Mouse (Mus musculus) hindbrain, embryonic 11.5 days (tissue): ENCODE data around the gene Padi2. TPM values are rescaled to one million over a fixed set of nuclear protein-coding genes. Genes with fewer than 3 reads are reported as not detected.

Source experiments
- ATAC-seq: fragments of 200-750 bp; cut with Nextera tagmentation; 2 replicates; pipeline ENCODE4 v1.8.0; 2017; ENCODE audit warnings: mild to moderate bottlenecking, moderate TSS enrichment, moderate library complexity; ENCODE audit not compliant: low FRiP score
- DNase-seq: peaks from one replicate; pipeline ENCODE4 v3.0.0-alpha.2; 2015; ENCODE audit warnings: low spot score
- H3K27ac ChIP-seq: fragments of 300-500 bp; sonication (generic); 2 replicates; pipeline ENCODE4 v1.5.1; 2014; ENCODE audit warnings: mild to moderate bottlenecking, low read depth, low read length
- H3K27me3 ChIP-seq: fragments of 300-500 bp; sonication (generic); 2 replicates; pipeline ENCODE4 v1.6.1; 2014; ENCODE audit warnings: mild to moderate bottlenecking, low read length, moderate library complexity, mixed read lengths; ENCODE audit not compliant: control insufficient read depth, insufficient read depth
- H3K36me3 ChIP-seq: fragments of 300-500 bp; sonication (generic); 2 replicates; pipeline ENCODE4 v1.6.1; 2014; ENCODE audit warnings: mild to moderate bottlenecking, low read length, moderate library complexity, mixed read lengths; ENCODE audit not compliant: control insufficient read depth, insufficient read depth
- H3K4me1 ChIP-seq: fragments of 300-500 bp; sonication (generic); replicated peaks from 2 replicates; pipeline ENCODE4 v1.6.1; 2014; ENCODE audit warnings: low read length, mixed read lengths; ENCODE audit not compliant: control insufficient read depth, insufficient read depth
- H3K4me2 ChIP-seq: fragments of 300-500 bp; sonication (generic); replicated peaks from 2 replicates; pipeline ENCODE4 v1.6.1; 2014; ENCODE audit warnings: mild to moderate bottlenecking, low read depth, low read length
- H3K4me3 ChIP-seq: fragments of 300-500 bp; sonication (generic); 2 replicates; pipeline ENCODE4 v1.5.1; 2014; ENCODE audit warnings: low read depth, low read length
- H3K9ac ChIP-seq: fragments of 300-500 bp; sonication (generic); 2 replicates; pipeline ENCODE4 v1.6.1; 2014; ENCODE audit warnings: low read depth, low read length
- H3K9me3 ChIP-seq: fragments of 300-500 bp; sonication (generic); 2 replicates; pipeline ENCODE4 v1.6.1; 2016; ENCODE audit warnings: low read length; ENCODE audit not compliant: control insufficient read depth
- WGBS: fragments of 180-500 bp; shearing (Covaris S2); extraction: QIAGEN DNeasy Blood & Tissue Kit; methylation state at CpG from one replicate; pipeline ENCODE4 v1.1.7; 2014; 5-methylcytosine and 5-hydroxymethylcytosine counted together
- polyA plus RNA-seq: library from polyadenylated mRNA; unstranded; fragments of >200 nt; fragmentation: Nextera tagmentation; extraction: Ambion mirVana; gene quantifications from 2 replicates; pipeline ENCODE4 v1.2.1, GENCODE M21; 2014

Gene Padi2
- polyA plus RNA-seq, 1 experiment from 2014 or later, result 1.2 TPM

GRCm38 (mm10) chr4:140945571-140945970 lies 39.4 kb downstream of the Padi2 start:
- no peaks in the 10 kb centered on the region for H3K27me3 ChIP-seq
- H3K9ac ChIP-seq, result no peak overlapping the region
- no peaks in the 10 kb centered on the region for H3K9me3 ChIP-seq
- no peaks in the 10 kb centered on the region for H3K36me3 ChIP-seq
- H3K4me2 ChIP-seq, result no peak overlapping the region
- no peaks in the 10 kb centered on the region for H3K4me1 ChIP-seq
- ATAC-seq (no peak), DNase-seq (no peak)
- no peak overlapping the region for H3K27ac ChIP-seq
- 93% methylated on average over 4 of the region's 4 CpGs for WGBS
- H3K4me3 ChIP-seq, result no peak overlapping the region

DNA sequence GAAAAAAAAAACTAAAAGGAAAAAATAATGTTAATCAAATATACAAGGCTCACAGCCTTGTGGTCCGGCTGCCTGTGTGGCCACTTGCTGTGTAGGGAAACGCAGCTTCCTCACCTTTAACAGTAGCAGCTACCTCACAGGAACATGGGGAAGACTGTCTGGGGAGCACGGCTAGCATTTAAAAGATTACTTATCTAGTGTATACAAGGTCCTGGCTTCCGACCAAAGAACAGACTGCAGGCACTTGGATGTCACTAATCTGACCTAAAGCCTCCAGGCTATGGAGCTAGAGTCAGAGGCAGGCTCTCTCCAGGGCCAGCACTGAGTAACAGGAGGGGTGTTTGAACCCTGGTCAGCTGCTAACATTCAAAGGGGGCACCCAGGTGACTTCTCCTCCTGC lies 39.9 kb downstream of the Padi2 start:
- H3K4me3 ChIP-seq, result no peak overlapping the region
- no peaks in the 10 kb centered on the region for H3K4me1 ChIP-seq
- no peak overlapping the region for H3K4me2 ChIP-seq
- H3K27me3 ChIP-seq, result no peaks in the 10 kb centered on the region
- no peaks in the 10 kb centered on the region for H3K9me3 ChIP-seq
- 86% methylated on average over 4 of the region's 4 CpGs for WGBS
- no peak for ATAC-seq
- H3K36me3 ChIP-seq, result no peaks in the 10 kb centered on the region
- no peak for DNase-seq
- no peak overlapping the region for H3K27ac ChIP-seq
- no peak overlapping the region for H3K9ac ChIP-seq

DNA sequence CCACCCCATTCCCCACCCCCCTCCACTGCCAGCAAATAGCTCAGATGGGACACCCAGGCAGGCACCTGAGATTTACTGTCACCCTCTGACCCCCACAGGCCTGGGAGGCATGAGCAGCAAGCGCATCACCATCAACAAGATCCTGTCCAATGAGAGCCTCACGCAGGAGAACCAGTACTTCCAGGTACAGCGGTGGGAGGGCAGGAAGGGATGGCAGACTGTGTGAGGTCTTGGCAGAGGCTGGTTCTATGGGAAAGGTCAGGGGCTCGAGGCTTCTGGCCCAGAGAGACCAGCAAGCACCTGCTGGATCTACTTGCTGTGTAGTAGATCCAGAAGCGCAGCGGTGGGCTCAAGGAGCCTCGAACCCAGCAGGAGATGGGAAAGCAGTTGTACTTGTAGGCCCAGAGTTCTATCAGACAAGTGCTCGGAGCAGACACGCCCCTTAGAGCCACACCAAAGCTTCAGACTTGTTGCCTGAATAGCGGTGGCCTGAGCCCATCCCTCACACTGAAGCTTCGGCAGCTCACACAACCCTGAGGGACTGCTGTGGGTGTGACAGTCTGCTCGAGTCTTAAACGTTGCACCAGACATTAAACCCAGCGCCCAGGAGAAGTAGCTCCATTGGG lies 40.5 kb downstream of the Padi2 start:
- H3K4me3 ChIP-seq, result no peak overlapping the region
- H3K36me3 ChIP-seq, result no peaks in the 10 kb centered on the region
- ATAC-seq, result no peak
- no peak overlapping the region for H3K9ac ChIP-seq
- no peaks in the 10 kb centered on the region for H3K9me3 ChIP-seq
- H3K27me3 ChIP-seq, result no peaks in the 10 kb centered on the region
- no peak overlapping the region for H3K27ac ChIP-seq
- WGBS, result 84% methylated on average over 14 of the region's 14 CpGs
- no peak overlapping the region for H3K4me2 ChIP-seq
- no peak for DNase-seq
- no peaks in the 10 kb centered on the region for H3K4me1 ChIP-seq

- Histone ChIP-seq H3K27ac (no peak overlapping the region), H3K27me3 (no peaks in the 10 kb centered on the region), H3K36me3 (no peaks in the 10 kb centered on the region), H3K9me3 (no peaks in the 10 kb centered on the region), H3K9ac (no peak overlapping the region), H3K4me1 (no peaks in the 10 kb centered on the region), H3K4me3 (no peak overlapping the region), H3K4me2 (no peak overlapping the region)
- 83% methylated on average over 12 of the region's 12 CpGs for WGBS
- DNase-seq (no peak), ATAC-seq (no peak)
These were observed 41.6 kb downstream of the Padi2 start for GRCm38 (mm10) chr4:140947487-140948440.

DNA sequence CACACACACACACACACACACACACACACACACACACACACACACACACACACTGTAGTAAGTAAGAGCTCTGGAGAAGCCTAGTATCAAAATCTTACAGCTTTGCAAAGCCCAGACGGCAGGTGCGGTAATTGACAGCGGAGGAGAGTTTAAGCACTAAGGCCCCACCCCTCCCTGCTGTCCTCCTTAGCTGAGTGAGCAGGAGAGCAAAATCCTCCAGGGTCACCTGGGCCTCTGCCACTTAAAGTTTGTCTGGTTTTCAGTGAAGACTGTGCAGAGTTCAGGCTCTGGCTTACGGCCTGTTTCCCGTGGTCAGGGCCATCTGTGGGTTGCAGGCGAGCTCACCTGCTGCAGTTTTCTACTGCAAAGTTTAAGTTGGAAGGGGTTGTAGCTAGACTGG lies 42.3 kb downstream of the Padi2 start:
- 91% methylated on average over 6 of the region's 6 CpGs for WGBS
- Histone ChIP-seq H3K27ac (no peak overlapping the region), H3K9me3 (no peaks in the 10 kb centered on the region), H3K27me3 (no peaks in the 10 kb centered on the region), H3K36me3 (no peaks in the 10 kb centered on the region), H3K4me2 (no peak overlapping the region), H3K9ac (no peak overlapping the region), H3K4me3 (no peak overlapping the region), H3K4me1 (no peaks in the 10 kb centered on the region)
- ATAC-seq (no peak), DNase-seq (no peak)

DNA sequence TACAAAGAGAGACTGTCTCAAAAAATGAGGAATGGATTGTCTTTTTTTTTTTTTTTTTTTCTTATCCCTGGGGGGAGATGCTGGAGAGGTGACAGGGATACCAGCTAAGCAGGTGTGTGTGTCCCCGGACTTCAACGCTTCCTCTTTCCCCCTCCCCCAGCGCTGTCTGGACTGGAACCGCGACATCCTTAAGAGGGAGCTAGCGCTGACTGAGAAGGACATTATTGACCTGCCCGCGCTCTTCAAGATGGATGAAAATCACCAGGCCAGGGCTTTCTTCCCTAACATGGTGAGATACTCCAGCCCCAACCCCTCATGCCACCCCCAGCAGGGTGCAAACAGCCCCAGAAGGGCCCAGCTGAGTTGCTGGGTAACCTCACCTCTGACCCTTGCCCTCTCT lies 42.9 kb downstream of the Padi2 start:
- DNase-seq (no peak), ATAC-seq (no peak)
- H3K4me2 ChIP-seq, result no peak overlapping the region
- no peaks in the 10 kb centered on the region for H3K27me3 ChIP-seq
- H3K27ac ChIP-seq, result no peak overlapping the region
- no peaks in the 10 kb centered on the region for H3K9me3 ChIP-seq
- no peaks in the 10 kb centered on the region for H3K4me1 ChIP-seq
- no peak overlapping the region for H3K9ac ChIP-seq
- 80% methylated on average over 8 of the region's 8 CpGs for WGBS
- no peaks in the 10 kb centered on the region for H3K36me3 ChIP-seq
- H3K4me3 ChIP-seq, result no peak overlapping the region

- no peak for DNase-seq
- WGBS, result 86% methylated on average over 16 of the region's 16 CpGs
- Histone ChIP-seq H3K36me3 (no peaks in the 10 kb centered on the region), H3K9me3 (no peaks in the 10 kb centered on the region), H3K27ac (no peak overlapping the region), H3K9ac (no peak overlapping the region), H3K27me3 (no peaks in the 10 kb centered on the region), H3K4me1 (no peaks in the 10 kb centered on the region), H3K4me3 (no peak overlapping the region), H3K4me2 (no peak overlapping the region)
- ATAC-seq, result no peak
These were observed 43.5 kb downstream of the Padi2 start for GRCm38 (mm10) chr4:140949616-140950015.

GRCm38 (mm10) chr4:140950574-140950973 lies 44.4 kb downstream of the Padi2 start:
- H3K36me3 ChIP-seq, result no peaks in the 10 kb centered on the region
- WGBS, result 87% methylated on average over 3 of the region's 3 CpGs
- DNase-seq (no peak), ATAC-seq (no peak)
- H3K9me3 ChIP-seq, result no peaks in the 10 kb centered on the region
- no peaks in the 10 kb centered on the region for H3K4me1 ChIP-seq
- no peak overlapping the region for H3K4me3 ChIP-seq
- H3K27me3 ChIP-seq, result no peaks in the 10 kb centered on the region
- no peak overlapping the region for H3K9ac ChIP-seq
- H3K4me2 ChIP-seq, result no peak overlapping the region
- H3K27ac ChIP-seq, result no peak overlapping the region
